Mouse (Mus musculus) testis, adult 2 months (tissue): ENCODE measurements around the gene 2700097O09Rik.

Experiments
- CTCF ChIP-seq: fragments of 200-500 bp; IDR thresholded peaks from 2 replicates; pipeline ENCODE4 v1.5.1; 2012; ENCODE audit warnings: low read depth, mild to moderate bottlenecking, inconsistent platforms, low read length, moderate library complexity; ENCODE audit not compliant: control insufficient read depth, insufficient read depth, insufficient replicate concordance
- POLR2A ChIP-seq: fragments of 200-500 bp; IDR thresholded peaks from 2 replicates; pipeline ENCODE4 v1.6.1; 2012; ENCODE audit warnings: low read depth, mild to moderate bottlenecking, inconsistent platforms, low read length, moderate library complexity; ENCODE audit not compliant: control insufficient read depth

DNA sequence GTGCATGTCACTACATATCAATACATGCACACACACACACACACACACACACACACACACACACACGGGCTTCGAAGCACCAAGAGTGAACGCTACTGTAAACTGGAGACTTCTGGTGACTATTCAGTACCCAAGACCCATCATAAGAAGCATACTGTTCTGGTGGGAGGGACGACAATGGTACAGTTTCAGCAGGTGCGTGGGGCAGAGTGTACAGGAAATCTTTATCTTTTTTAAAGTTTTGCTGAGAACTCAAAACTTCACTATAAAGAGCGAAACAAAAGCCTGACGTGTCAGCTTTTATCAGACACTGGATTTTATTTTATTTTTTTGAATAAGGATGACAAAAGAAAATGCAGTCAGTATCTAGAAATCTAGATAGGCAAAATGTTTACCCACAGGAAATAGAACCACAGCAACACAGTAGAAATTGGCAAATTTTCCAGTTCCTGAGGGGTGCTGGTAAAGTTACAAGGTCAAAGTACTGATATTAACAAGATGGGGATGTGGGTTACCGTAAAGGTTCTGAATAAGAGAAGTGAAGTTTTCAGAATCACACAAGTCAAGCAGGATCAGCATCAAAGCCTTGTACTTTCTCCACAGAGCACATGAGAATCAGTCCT, 30.1 kb downstream of the 2700097O09Rik start:
- no peak for TF ChIP-seq POLR2A
- no peak for TF ChIP-seq CTCF
